Mouse (Mus musculus): ENCODE measurements around the gene Noc4l.
A peak's percentile ranks its signal among the peaks of the same experiment; 100 is the strongest.

DNA sequence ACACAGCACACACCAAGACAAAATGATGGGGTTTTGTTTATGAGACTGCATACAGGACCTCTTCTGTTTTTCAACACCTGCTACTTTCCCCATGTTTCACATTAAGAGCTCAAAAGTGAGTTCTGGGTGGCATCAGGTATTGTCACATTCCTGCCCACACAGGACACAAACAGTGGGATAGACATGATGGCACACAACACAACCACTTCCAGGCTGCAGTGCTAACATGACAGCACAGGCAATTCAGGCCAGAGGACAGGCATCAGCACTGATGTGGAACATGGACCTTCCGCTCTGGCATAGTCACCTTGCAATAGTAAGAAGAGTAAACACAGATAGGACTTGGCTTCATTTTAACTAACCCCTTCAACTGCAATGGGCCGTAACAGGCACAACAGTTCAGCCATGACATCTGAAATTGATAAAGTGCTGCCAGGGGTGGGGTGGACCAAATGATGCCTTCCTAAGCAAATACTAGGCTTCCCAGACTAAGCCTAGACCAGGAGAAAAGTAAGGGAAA, 11.6 kb upstream of the Noc4l start:
- TF ChIP-seq NELFE (IDR thresholded peaks at IDR 0.05; ENCODE audit: low read depth, low read length) (no peak), MAX (IDR thresholded peaks at IDR 0.05; ENCODE audit: low read length) (no peak), EP300 (IDR thresholded peaks at IDR 0.05; ENCODE audit: low read depth in 1 of 2, low read length in 2 of 2) (no peak), ZMIZ1 (IDR thresholded peaks at IDR 0.05; ENCODE audit: low read depth, low read length) (no peak), POLR2AphosphoS2 (IDR thresholded peaks at IDR 0.05; ENCODE audit: low read length) (peak; percentile 52), GATA1 (IDR thresholded peaks at IDR 0.05; ENCODE audit: low read depth, low read length) (no peak)
